Mouse (Mus musculus): ENCODE measurements around the gene Gm47955.
"Not testable (repeated sequence)": the region's sequence is repeated elsewhere in the genome, so short reads cannot be mapped to it uniquely, and the experiment has no call there.

Gm47955 gene

DNA sequence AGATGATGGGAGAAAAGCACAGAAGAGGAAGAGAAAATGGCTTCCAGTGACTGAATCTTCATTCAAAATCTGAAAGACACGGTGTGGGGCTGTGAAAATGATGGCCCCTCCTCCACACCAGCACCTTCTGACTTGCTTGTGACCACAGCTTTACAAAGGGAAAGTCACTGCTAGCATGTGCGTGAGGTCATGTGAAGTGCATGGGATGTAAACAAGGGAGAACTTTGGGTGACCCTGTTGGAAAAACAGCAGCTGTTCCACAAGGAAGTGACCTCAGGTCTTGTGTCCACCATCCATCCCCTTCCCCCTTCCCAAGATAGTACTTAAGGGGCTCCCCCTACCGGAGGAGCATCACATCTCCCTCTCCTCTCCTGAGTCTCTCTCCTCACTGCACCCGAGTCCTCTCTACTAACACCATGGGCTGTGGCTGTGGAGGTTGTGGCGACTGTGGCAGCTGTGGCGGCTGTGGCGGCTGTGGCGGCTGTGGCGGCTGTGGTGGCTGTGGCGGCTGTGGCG, at the start of gene Gm47955:
Gene Gm47955, plus strand, starts transcription at position 417 of the 516 bp plus-strand sequence.
- no peak for DNase-seq (ENCODE audit: low spot score in 2 of 2)

DNA sequence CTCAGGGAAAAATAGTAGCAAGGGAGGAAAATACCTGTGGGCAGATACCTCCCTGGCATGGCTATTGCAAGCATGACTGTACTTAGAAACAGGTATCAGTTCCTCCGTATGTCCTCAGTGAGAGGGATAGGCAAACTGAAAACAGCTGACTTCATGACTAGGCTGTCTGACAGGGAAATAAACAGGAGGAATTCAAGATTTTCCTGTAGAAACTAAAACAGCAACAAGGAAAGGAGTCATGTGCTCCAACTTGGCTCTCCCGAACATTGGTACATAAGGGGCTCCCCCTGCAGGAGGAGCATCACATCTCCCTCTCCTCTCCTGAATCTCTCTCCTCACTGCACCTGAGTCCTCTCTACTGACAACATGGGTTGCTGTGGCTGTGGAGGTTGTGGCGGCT, 47.1 kb upstream of the Gm47955 start, which contains the start of gene A030005L19Rik:
Gene A030005L19Rik, plus strand, starts transcription at position 301 of the 400 bp plus-strand sequence.
- no peak for DNase-seq (ENCODE audit: low spot score in 2 of 2)

DNA sequence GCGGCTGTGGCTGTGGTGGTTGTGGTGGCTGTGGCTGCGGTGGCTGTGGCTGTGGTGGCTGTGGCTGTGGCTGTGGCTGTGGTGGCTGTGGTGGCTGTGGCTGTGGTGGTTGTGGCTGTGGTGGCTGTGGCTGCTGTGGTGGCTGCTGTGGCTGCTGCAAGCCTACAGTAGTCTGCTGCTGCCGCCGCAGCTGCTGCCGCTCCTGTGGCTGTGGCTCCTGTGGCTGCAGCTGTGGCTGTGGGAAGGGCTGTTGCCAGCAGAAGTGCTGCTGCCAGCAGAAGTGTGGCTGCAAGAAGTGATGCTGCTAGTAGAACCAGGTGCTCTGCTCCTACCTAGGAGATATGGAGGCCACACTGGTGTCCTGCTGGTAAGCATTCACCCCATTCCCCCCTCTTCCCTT, 46.7 kb upstream of the Gm47955 start:
- DNase-seq (ENCODE audit: low spot score in 2 of 2), result not testable (repeated sequence)

DNA sequence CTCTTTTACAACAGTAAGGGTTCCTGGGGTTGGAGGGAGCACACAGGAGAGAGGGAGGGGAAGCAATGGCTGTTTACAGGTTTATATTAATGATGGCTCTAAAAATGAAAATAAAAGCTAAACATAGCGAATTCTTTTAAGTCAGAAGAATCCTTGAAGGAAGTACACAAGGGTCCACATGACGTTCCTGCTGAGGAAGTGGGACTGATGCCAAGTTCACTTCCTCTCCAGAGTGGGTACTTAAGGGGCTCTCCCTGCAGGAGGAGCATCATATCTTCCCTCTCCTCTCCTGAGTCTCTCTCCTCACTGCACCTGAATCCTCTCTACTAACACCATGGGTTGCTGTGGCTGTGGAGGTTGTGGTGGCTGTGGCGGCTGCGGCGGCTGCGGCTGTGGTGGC, 35.4 kb upstream of the Gm47955 start, which contains the start of gene A030014E15Rik:
Gene A030014E15Rik, plus strand, starts transcription at position 268 of the 400 bp plus-strand sequence.
- DNase-seq (ENCODE audit: low spot score in 2 of 2), result no peak

DNA sequence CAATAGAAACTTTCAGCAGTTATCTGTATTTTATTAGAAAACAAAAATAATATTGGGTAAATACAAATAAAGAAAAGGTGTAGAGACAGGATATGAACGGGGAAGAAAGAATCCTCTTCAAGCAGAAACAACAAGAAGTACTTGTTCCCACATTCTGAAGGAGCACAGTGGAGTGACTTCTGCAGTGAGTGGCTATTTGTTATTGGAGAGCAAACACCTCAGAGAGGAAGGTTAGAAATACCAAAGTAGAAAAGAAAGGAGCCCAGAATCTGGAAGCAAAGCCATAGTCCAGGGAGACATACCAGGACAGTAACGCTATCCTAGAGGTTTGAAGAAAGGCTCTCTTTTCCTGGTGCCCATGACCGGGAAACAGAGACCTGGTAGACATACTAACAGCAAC, 29.5 kb upstream of the Gm47955 start:
- not testable (repeated sequence) for DNase-seq (ENCODE audit: low spot score in 2 of 2)

DNA sequence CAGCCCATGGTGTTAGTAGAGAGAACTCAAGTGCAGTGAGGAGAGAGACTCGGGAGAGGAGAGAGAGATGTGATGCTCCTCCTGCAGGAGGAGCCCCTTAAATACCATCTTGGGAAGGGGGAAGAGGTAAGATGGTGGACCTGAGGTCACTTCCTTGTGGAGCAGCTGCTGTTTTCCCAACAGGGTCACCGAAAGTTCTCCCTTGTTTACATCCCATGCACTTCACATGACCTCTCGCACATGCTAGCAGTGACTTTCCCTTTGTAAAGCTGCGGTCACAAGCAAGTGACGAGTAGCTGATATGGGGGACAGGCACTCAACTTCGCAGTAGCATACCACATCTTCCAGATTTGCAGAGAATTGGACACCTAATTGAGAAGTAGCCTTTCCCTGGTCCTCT, 28.8 kb upstream of the Gm47955 start, which contains the start of gene Gm6217:
Gene Gm6217, minus strand, starts transcription at position 74 of the 400 bp plus-strand sequence.
- not testable (repeated sequence) for DNase-seq (ENCODE audit: low spot score in 2 of 2)

DNA sequence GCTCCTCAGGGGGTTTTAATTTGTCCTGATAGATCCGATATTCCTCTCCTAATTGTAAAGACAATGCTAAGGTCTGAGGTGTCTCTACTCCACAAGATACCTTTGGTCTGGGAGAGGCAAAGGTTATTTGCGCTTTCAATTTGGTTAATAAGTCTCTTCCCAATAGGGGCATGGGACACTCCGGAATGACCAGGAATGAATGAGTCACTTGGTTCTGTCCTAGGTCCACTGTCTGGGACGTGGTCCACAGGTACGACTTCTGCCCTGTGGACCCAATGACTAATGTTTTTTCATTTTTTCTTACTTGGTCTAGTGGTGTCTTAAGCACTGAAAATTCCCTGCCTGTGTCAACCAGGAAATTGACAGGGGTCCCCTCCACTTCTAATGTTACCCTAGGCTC, 21.4 kb upstream of the Gm47955 start:
- DNase-seq (ENCODE audit: low spot score in 2 of 2), result no peak

DNA sequence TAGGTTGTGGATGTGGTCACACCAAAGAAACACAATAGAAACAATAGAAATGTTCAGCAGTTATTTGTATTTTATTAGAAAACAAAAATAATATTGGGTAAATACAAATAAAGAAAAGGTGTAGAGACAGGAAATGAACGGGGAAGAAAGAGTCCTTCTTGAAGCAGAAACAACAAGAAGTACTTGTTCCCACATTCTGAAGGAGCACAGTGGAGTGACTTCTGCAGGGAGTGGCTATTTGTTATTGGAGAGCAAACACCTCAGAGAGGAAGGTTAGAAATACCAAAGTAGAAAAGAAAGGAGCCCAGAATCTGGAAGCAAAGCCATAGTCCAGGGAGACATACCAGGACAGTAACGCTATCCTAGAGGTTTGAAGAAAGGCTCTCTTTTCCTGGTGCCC, 17.6 kb upstream of the Gm47955 start:
- not testable (repeated sequence) for DNase-seq (ENCODE audit: low spot score in 2 of 2)

DNA sequence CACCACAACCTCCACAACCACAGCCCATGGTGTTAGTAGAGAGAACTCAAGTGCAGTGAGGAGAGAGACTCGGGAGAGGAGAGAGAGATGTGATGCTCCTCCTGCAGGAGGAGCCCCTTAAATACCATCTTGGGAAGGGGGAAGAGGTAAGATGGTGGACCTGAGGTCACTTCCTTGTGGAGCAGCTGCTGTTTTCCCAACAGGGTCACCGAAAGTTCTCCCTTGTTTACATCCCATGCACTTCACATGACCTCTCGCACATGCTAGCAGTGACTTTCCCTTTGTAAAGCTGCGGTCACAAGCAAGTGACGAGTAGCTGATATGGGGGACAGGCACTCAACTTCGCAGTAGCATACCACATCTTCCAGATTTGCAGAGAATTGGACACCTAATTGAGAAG, 16.8 kb upstream of the Gm47955 start, which contains the start of gene A030003K21Rik:
Gene A030003K21Rik, minus strand, starts transcription at position 94 of the 400 bp plus-strand sequence.
- not testable (repeated sequence) for DNase-seq (ENCODE audit: low spot score in 2 of 2)

DNA sequence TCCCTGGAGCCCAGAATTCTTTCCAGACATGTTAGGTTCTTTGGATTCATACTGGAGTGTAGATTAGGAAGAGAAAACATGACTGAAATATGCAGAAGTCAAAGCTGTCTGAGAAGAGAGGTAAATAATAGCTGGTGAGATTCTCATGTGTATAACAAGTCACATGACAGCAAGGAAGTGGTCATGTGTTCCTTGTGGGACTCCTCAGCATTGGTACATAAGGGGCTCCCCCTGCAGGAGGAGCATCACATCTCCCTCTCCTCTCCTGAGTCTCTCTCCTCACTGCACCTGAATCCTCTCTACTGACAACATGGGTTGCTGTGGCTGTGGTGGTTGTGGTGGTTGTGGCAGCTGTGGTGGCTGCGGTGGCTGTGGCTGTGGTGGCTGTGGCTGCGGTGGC, 14.1 kb upstream of the Gm47955 start:
- not testable (repeated sequence) for DNase-seq (ENCODE audit: low spot score in 2 of 2)

DNA sequence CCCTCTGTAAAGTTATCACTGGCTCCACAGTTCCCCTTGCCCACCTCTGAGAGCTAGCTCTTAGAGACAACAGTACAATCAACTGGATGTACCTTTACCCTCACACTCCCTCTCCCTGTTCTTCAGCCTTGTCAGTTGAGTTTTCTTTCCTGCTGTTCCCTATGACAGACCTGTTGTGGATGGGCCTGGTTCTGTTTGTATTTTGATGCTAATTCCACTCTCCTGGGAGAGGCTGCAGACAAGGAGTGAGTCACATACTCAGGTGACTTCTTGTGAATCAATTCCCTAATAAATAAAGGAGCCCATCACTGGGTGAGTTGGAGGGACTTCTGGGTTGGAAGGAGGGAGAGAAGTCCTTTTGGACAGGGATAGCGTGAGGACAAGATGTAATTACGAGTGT, 11.5 kb upstream of the Gm47955 start:
- no peak for DNase-seq (ENCODE audit: low spot score in 2 of 2)

DNA sequence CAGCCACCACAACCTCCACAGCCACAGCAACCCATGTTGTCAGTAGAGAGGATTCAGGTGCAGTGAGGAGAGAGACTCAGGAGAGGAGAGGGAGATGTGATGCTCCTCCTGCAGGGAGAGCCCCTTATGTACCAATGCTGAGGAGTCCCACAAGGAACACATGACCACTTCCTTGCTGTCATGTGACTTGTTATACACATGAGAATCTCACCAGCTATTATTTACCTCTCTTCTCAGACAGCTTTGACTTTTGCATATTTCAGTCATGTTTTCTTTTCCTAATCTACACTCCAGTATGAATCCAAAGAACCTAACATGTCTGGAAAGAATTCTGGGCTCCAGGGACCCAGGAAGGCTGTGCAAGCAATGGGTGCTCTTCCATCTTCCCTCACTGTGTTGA, 4.2 kb upstream of the Gm47955 start, which contains the start of gene Gm7544:
Gene Gm7544, minus strand, starts transcription at position 101 of the 400 bp plus-strand sequence.
- not testable (repeated sequence) for DNase-seq (ENCODE audit: low spot score in 2 of 2)

DNA sequence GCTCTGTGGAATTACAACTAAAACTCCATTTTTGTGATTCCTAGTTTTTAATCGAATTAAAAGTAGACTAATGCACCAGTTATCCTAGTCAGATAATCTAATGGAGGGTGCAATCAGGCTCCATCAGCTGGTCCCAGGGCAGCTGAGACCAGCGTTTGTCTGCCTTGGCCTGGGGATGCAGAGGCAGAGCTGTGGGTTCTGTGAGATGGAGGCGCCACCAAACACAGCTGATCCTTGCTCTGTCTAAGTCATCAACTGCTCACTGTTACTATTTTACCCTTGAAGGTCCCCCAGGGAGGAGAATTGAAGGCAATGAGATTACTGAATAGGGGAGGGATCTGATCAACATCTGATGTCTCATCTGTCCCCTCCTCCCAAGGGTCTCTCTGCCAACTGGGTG, 6.3 kb downstream of the Gm47955 start:
- no peak for DNase-seq (ENCODE audit: low spot score in 2 of 2)

DNA sequence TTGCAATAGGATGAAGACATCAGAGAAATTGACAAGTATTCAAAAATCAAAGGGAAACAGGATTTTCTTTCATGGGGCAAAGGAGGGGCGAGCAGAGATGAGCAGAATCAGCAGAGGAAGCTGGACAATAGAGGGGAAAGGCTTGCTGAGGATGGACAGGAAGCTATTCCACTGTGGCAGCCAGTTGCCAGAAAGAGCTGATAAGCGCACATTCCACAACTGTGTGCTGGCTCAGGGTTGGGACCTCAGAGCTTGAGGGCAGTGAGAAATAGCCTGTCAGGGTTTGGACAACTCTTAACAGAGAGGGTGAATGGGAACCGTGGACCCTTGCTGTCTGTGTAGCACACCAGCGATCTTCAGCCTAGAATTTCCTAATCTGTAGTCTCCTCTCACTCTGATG, 12.0 kb downstream of the Gm47955 start:
- DNase-seq (ENCODE audit: low spot score in 2 of 2), result no peak

DNA sequence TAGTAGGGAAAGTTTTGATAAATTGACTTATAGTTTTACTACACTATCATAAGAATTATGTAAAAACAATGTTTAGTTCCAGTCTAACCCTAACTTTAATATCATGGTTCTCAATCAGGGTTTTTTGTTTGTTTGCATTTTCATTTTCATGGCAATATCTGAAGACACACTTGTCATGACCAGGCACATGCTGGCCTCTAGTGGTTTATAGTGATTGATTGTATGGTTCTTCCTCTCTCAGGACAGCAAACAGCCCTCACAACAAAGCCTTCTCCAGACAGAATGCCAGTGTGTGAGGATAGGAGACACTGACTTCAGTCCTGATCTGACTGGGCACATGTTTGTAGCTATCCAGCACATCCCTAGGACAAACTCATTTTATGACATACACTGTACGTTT, 13.2 kb downstream of the Gm47955 start:
- no peak for DNase-seq (ENCODE audit: low spot score in 2 of 2)

DNA sequence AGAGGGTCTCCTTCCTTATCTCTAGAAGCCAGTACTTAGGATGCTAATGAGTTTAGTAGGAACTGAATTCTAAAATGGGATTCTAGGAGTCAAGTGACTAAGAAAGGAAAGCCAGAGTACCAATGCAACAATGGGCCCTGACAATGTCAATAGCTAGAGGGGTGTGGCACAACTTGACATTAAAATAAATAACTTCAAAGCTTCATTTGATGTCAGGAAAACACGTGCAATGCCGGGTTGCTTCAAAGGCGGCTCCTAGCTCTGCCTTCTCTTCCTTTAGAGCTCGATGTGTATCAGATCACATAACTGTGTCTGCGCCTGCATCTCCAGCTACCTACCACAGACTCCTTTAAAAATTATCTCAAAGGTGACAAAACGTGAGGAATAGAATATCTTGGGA, 13.8 kb downstream of the Gm47955 start:
- no peak for DNase-seq (ENCODE audit: low spot score in 2 of 2)

DNA sequence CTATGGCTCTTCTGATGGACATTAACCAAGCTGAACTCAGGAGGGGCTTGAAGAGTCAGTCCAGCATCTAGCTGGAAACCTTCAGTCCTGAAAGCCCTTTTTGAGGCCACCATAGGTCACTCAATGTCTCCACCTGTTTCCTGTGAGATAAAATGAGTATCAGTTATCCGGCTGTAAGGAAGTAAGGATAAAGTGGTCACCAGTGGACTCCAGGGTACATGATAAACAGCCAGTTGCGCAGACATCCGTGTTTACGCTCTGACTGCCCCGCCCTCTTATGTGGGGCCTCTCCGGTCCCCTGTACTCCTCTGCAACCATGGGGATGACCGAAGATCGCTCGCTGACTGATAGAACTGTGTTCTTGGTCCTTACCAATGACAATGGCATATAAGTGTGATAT, 14.3 kb downstream of the Gm47955 start:
- DNase-seq (ENCODE audit: low spot score in 2 of 2), result no peak

DNA sequence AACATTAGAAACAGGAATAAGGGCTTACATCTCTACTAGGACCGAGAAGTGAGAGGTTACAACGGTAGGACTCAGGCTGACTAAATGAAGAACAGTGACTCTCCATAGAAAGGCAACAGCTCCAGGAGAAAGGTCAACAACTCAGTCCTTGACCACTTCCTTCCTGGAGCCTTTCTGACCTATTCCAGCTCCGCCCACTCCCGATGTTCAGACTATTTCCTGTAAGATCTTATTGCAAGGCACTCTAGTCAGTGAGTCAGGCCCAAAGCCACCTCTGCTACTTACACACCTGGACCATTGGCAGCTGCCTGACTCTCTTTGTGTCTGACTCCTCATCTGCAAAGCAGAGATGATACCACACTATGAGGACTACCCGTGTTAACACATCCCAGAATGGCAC, 15.7 kb downstream of the Gm47955 start:
- DNase-seq (ENCODE audit: low spot score in 2 of 2), result no peak

DNA sequence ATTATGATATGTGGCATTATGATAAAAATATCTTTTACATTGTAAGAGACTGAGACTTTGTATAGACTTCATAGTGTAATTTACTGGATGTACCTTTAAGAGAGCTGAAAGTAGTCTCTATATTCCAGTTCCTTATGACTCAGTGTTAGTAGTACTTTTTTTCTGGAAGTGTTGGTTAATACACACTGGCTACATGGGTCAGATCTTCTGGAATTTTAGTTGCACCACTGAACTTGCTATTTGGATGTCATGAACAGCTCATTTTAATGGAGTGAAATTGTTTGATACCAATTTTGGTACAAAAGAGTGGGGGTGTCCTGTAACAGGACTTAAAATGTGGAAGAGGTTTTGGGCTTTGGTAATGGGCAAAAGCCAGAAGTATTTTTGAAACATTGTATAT, 17.8 kb downstream of the Gm47955 start:
- no peak for DNase-seq (ENCODE audit: low spot score in 2 of 2)

DNA sequence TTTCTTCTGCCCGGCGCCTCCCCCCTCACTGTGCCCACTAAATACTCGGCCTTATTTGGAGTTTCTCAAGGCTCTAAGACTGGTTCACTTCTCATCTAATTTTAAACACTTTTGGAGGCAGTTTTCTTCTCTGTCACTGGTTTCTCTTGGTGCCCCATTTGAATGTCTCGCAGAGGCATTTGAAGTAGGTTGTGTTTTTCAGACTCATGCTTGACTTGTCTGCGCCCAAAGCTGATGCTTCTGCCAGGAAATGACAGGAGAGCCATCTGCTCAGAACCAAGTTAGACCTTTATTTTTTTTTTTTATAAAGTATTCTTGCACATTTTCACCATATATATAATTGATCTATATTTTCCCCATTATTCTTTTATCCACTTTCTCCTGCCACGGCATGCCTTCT, 26.7 kb downstream of the Gm47955 start:
- DNase-seq (ENCODE audit: low spot score in 2 of 2), result no peak

DNA sequence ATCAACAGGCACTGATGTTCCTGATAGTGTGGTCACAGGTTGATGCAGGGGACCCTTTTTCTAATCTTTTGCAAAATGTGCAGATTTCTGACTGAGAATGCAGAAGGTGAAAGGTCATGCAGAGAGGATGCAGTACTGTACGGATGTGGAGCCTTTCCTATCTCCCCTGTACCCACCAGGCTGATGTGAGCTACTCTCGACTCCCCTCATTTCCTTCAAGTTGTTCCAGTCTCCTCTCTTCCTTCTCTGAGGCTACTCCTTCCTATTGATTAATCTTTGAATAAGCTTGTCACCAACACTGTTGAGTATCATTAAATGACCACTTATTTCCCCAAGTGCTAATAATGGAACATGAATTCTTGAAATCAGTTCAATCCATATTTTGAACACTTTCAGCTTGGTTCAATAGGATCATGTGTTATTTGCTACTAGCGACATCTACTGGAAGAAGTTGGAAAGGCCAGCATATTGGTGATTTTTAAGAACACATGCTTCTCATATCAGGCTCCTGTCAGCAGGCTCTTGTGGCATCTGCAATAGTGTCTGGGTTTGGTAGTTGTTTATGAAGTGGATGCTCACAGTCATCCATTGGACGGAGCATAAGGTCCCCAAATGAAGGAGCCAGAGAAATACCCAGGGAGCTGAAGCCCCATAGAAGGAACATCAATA, 27.6 kb downstream of the Gm47955 start:
- peak in 1 of 2 experiments; percentile 78 for DNase-seq (ENCODE audit: low spot score in 2 of 2)

DNA sequence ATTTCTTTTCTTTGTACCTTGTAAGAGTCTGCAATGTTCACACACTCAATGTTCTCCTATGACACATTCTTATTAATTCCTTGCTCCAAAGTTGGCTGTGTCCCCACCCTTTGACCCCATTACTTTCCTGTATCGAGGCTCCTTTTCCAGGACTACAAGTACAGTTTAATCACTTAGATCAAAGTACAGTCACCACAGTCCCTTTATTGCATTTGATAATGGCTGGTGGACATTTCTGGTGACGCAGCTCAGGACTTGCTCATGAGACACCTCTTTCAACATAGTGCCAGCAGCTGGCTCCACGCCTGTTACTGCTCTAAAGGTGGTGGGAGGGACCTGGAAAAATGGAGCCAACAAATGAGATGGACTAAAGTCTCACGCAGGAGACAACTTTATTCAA, 31.0 kb downstream of the Gm47955 start:
- no peak for DNase-seq (ENCODE audit: low spot score in 2 of 2)

DNA sequence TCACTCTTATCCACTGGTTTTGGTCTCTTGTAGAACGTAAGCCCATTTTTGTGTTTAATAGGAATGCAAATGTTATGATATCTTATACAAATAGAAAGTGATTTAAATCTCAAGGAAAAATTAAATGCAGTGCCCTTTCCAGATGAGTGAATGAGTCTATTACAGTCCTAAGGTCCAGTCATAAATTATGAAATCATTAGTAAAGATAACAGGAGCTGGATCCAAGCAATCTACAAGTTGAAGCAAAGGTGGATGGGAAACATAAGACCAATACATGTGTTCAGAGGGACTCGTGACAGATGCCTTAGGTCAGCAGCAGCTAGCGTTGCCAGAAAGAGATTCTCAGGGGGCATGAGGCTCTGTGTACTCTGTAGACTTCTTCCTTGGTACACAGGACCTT, 31.5 kb downstream of the Gm47955 start:
- no peak for DNase-seq (ENCODE audit: low spot score in 2 of 2)
